Mouse (Mus musculus) liver, embryonic 16.5 days (tissue): ENCODE data around the gene Fgf10. TPM values are rescaled to one million over a fixed set of nuclear protein-coding genes. Genes with fewer than 3 reads are reported as not detected.

ENCODE experiments used
- ATAC-seq: fragments of 200-750 bp; cut with Nextera tagmentation; 2 replicates; pipeline ENCODE4 v1.8.0; 2017; ENCODE audit warnings: low read depth, mild to moderate bottlenecking, moderate number of reproducible peaks, moderate library complexity
- H3K27ac ChIP-seq: fragments of 300-500 bp; sonication (generic); 2 replicates; pipeline ENCODE4 v1.5.1; 2014; ENCODE audit warnings: mild to moderate bottlenecking, low read length
- H3K27me3 ChIP-seq: fragments of 300-500 bp; sonication (generic); 2 replicates; pipeline ENCODE4 v1.6.1; 2014; ENCODE audit warnings: low read depth, low read length, mixed read lengths; ENCODE audit not compliant: control insufficient read depth, insufficient read depth
- H3K36me3 ChIP-seq: fragments of 300-500 bp; sonication (generic); 2 replicates; pipeline ENCODE4 v1.6.1; 2014; ENCODE audit warnings: mild to moderate bottlenecking; ENCODE audit not compliant: control insufficient read depth, insufficient read depth
- H3K4me1 ChIP-seq: fragments of 300-500 bp; sonication (generic); 2 replicates; pipeline ENCODE4 v1.6.1; 2014; ENCODE audit warnings: low read depth, low read length, mixed read lengths; ENCODE audit not compliant: control insufficient read depth
- H3K4me2 ChIP-seq: fragments of 300-500 bp; sonication (generic); 2 replicates; pipeline ENCODE4 v1.6.1; 2014; ENCODE audit warnings: low read depth, low read length, mixed read lengths
- H3K4me3 ChIP-seq: fragments of 300-500 bp; sonication (generic); 2 replicates; pipeline ENCODE4 v1.5.1; 2014; ENCODE audit warnings: low read depth, mild to moderate bottlenecking, low read length
- H3K9ac ChIP-seq: fragments of 300-500 bp; sonication (generic); 2 replicates; pipeline ENCODE4 v1.6.1; 2014; ENCODE audit warnings: low read depth, low read length
- H3K9me3 ChIP-seq: fragments of 300-500 bp; sonication (generic); replicated peaks from 2 replicates; pipeline ENCODE4 v1.6.1; 2016; ENCODE audit warnings: low read length; ENCODE audit not compliant: control insufficient read depth
- WGBS: fragments of 180-500 bp; shearing (Covaris S2); extraction: QIAGEN DNeasy Blood & Tissue Kit; methylation state at CpG from one replicate; pipeline ENCODE4 v1.1.7; 2014; ENCODE audit not compliant: insufficient replicate concordance; 5-methylcytosine and 5-hydroxymethylcytosine counted together
- polyA plus RNA-seq: library from polyadenylated mRNA; unstranded; fragments of >200 nt; fragmentation: Nextera tagmentation; extraction: Ambion mirVana; gene quantifications from 2 replicates; pipeline ENCODE4 v1.2.1, GENCODE M21; 2015

Gene Fgf10
- polyA plus RNA-seq, 1 experiment from 2014 or later, result 0.17 TPM

DNA sequence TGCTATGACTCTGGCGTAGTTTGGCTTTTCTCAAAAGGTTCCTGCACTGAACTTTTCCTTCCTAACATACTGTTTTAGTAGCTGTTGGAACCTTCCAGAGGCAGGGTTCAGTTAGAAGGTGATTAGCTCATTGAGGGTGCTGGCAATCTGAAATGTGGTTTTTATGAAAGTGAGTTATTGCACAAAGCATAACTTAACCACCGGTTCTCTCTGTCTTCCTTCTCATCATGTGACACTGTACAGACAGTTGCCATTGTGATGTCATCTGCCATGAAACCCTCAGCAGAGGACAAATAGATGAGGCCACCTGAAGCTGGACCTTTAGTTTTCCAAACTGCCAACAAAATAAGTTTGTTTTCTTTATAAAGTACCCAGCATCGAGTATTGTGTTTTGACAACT lies 7.9 kb upstream of the Fgf10 start:
- H3K36me3 ChIP-seq, result no peaks in the 10 kb centered on the region
- no peak overlapping the region for H3K9ac ChIP-seq
- WGBS, result 47% methylated on average over 3 of the region's 3 CpGs
- no peaks in the 10 kb centered on the region for H3K27me3 ChIP-seq
- H3K9me3 ChIP-seq, result no peaks in the 10 kb centered on the region
- no peak overlapping the region for H3K4me3 ChIP-seq
- H3K27ac ChIP-seq, result no peak overlapping the region
- no peak overlapping the region for H3K4me2 ChIP-seq
- no peaks in the 10 kb centered on the region for H3K4me1 ChIP-seq
- ATAC-seq, result no peak

GRCm38 (mm10) chr13:118664901-118665300 lies 4.7 kb upstream of the Fgf10 start:
- 42% methylated on average over 2 of the region's 2 CpGs for WGBS

GRCm38 (mm10) chr13:118679228-118679627 lies 9.6 kb downstream of the Fgf10 start:
- Histone ChIP-seq H3K9me3 (no peaks in the 10 kb centered on the region), H3K36me3 (no peaks in the 10 kb centered on the region), H3K4me1 (no peaks in the 10 kb centered on the region), H3K9ac (no peak overlapping the region), H3K27ac (no peak overlapping the region), H3K4me3 (no peak overlapping the region), H3K27me3 (no peaks in the 10 kb centered on the region), H3K4me2 (no peak overlapping the region)
- ATAC-seq, result no peak
- WGBS, result 66% methylated on average over 3 of the region's 3 CpGs

More at GRCm38 (mm10) chr13:118664901-118665300, 4.7 kb upstream of the Fgf10 start:
- no peak for ATAC-seq
- H3K4me2 ChIP-seq, result no peak overlapping the region
- no peak overlapping the region for H3K27ac ChIP-seq
- H3K27me3 ChIP-seq, result no peaks in the 10 kb centered on the region
- no peaks in the 10 kb centered on the region for H3K9me3 ChIP-seq
- no peaks in the 10 kb centered on the region for H3K36me3 ChIP-seq
- no peaks in the 10 kb centered on the region for H3K4me1 ChIP-seq
- no peak overlapping the region for H3K9ac ChIP-seq
- H3K4me3 ChIP-seq, result no peak overlapping the region

DNA sequence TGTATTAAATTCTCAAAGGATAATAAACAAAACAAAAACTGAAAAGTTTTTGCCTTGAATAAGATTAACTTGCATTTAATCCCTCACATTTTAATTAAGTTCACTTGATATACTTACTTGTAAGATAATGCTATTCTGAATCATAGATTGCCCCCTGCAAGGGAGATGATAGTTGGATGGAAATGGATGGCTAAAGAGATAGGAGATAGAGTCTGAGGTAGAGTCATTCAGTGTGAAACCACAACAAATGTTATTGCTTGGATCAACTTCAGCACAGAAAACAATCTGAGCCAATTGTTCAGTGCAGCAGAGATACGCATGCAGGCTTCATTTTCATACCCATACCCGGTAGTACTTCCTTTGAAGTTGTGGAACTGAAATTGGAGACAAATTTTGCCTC lies 23.5 kb downstream of the Fgf10 start:
- Histone ChIP-seq H3K4me1 (no peaks in the 10 kb centered on the region), H3K9me3 (no peaks in the 10 kb centered on the region), H3K9ac (no peak overlapping the region), H3K36me3 (no peaks in the 10 kb centered on the region), H3K27ac (no peak overlapping the region), H3K4me3 (no peak overlapping the region), H3K4me2 (no peak overlapping the region), H3K27me3 (no peaks in the 10 kb centered on the region)
- no peak for ATAC-seq
- WGBS, result 53% methylated on average over 2 of the region's 2 CpGs

- H3K27me3 ChIP-seq, result no peaks in the 10 kb centered on the region
- no peak overlapping the region for H3K27ac ChIP-seq
- no peaks in the 10 kb centered on the region for H3K4me1 ChIP-seq
- H3K9ac ChIP-seq, result no peak overlapping the region
- no peak for ATAC-seq
- H3K4me2 ChIP-seq, result no peak overlapping the region
- no peak overlapping the region for H3K4me3 ChIP-seq
- WGBS, result 27% methylated on average over 4 of the region's 4 CpGs
- H3K9me3 ChIP-seq, result no peaks in the 10 kb centered on the region
- no peaks in the 10 kb centered on the region for H3K36me3 ChIP-seq
Measured at GRCm38 (mm10) chr13:118695103-118695502, 25.5 kb downstream of the Fgf10 start.

GRCm38 (mm10) chr13:118703727-118704126 lies 34.1 kb downstream of the Fgf10 start:
- Histone ChIP-seq H3K27me3 (no peaks in the 10 kb centered on the region), H3K4me1 (no peaks in the 10 kb centered on the region), H3K27ac (no peak overlapping the region), H3K4me2 (no peak overlapping the region), H3K9me3 (no peaks in the 10 kb centered on the region), H3K4me3 (no peak overlapping the region), H3K9ac (no peak overlapping the region), H3K36me3 (no peaks in the 10 kb centered on the region)
- no peak for ATAC-seq

DNA sequence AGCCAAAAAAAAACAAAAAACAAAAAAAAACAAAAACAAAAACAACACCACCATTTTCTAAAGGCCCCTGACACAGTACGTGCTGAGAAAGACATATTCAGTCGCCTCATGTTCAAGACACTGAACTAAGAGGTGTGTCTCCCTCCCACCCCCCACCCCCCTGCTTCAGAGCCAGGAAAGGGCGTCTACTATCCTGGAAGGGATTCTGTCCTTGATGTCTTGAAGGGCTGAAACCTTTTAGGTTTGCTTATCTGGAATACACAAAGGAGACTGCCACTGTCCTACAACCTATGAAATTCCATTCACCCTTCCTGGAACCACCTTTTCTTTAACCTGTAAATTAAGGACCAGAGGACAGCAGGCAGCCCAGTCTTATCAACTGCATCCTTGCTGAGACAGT lies 36.1 kb downstream of the Fgf10 start:
- Histone ChIP-seq H3K9me3 (no peaks in the 10 kb centered on the region), H3K4me3 (no peak overlapping the region), H3K4me1 (no peaks in the 10 kb centered on the region), H3K36me3 (no peaks in the 10 kb centered on the region), H3K27ac (no peak overlapping the region), H3K4me2 (no peak overlapping the region), H3K27me3 (no peaks in the 10 kb centered on the region), H3K9ac (no peak overlapping the region)
- ATAC-seq, result no peak
- 59% methylated on average over 3 of the region's 3 CpGs for WGBS

GRCm38 (mm10) chr13:118709912-118710311 lies 40.3 kb downstream of the Fgf10 start:
- H3K4me2 ChIP-seq, result no peak overlapping the region
- H3K4me3 ChIP-seq, result no peak overlapping the region
- no peaks in the 10 kb centered on the region for H3K36me3 ChIP-seq
- H3K9me3 ChIP-seq, result no peaks in the 10 kb centered on the region
- no peak overlapping the region for H3K9ac ChIP-seq
- 22% methylated on average over 1 of the region's 1 CpGs for whole genome bisulfite sequencing
- H3K27me3 ChIP-seq, result peaks cover 21% of the 10 kb centered on the region
- H3K4me1 ChIP-seq, result no peaks in the 10 kb centered on the region
- no peak overlapping the region for H3K27ac ChIP-seq
- ATAC-seq, result no peak

GRCm38 (mm10) chr13:118713626-118714150 lies 44.1 kb downstream of the Fgf10 start:
- Histone ChIP-seq H3K4me2 (no peak overlapping the region), H3K9me3 (no peaks in the 10 kb centered on the region), H3K4me3 (no peak overlapping the region), H3K4me1 (no peaks in the 10 kb centered on the region), H3K27ac (no peak overlapping the region), H3K27me3 (peaks cover 37% of the 10 kb centered on the region), H3K9ac (no peak overlapping the region), H3K36me3 (no peaks in the 10 kb centered on the region)
- WGBS, result 3% methylated on average over 14 of the region's 14 CpGs
- ATAC-seq, result no peak
